Mouse (Mus musculus) kidney, postnatal 14 days (tissue): Measurements from ENCODE around the gene Las1l.
"Not testable (repeated sequence)": the region's sequence is repeated elsewhere in the genome, so short reads cannot be mapped to it uniquely, and the experiment has no call there.

Source experiments
- DNase-seq: peaks from one replicate; pipeline ENCODE4 v3.0.0; 2022; ENCODE audit warnings: mixed read lengths

Gene Las1l

GRCm38 (mm10) chrX:95956497-95957293 lies at the start of gene Las1l:
Las1l (minus strand) TSS chrX:95956962.
- peak; percentile 94 for DNase-seq

- no peak for DNase-seq
Observed at GRCm38 (mm10) chrX:96006395-96006794, 49.6 kb upstream of the Las1l start.

GRCm38 (mm10) chrX:95999601-96000000 lies 42.8 kb upstream of the Las1l start:
- no peak for DNase-seq

GRCm38 (mm10) chrX:95993206-95993605 lies 36.4 kb upstream of the Las1l start:
- no peak for DNase-seq

- no peak for DNase-seq
Observed at GRCm38 (mm10) chrX:95969936-95970335, 13.2 kb upstream of the Las1l start.

- no peak for DNase-seq
Observed at GRCm38 (mm10) chrX:95969116-95969515, 12.4 kb upstream of the Las1l start.

GRCm38 (mm10) chrX:95968594-95968965 lies 11.8 kb upstream of the Las1l start:
- peak; percentile 77 for DNase-seq

GRCm38 (mm10) chrX:95967847-95968593 lies 11.3 kb upstream of the Las1l start:
- peak; percentile 29 for DNase-seq

- DNase-seq: no peak
Observed at GRCm38 (mm10) chrX:95965036-95965435, 8.3 kb upstream of the Las1l start.

- no peak for DNase-seq
Observed at GRCm38 (mm10) chrX:95963366-95963765, 6.6 kb upstream of the Las1l start.

- not testable (repeated sequence) for DNase-seq
Observed at GRCm38 (mm10) chrX:95957461-95957860, 699 bp upstream of the Las1l start.

- peak; percentile 42 for DNase-seq
Observed at GRCm38 (mm10) chrX:95950776-95951175, 6.0 kb downstream of the Las1l start.

- DNase-seq: no peak
Observed at GRCm38 (mm10) chrX:95948135-95948534, 8.6 kb downstream of the Las1l start.

GRCm38 (mm10) chrX:95945496-95945895 lies 11.3 kb downstream of the Las1l start:
- DNase-seq: peak; percentile 28

GRCm38 (mm10) chrX:95935481-95935880 lies 21.3 kb downstream of the Las1l start:
- no peak for DNase-seq

GRCm38 (mm10) chrX:95902716-95903115 lies 54.0 kb downstream of the Las1l start:
- DNase-seq: no peak
